Mouse (Mus musculus): ENCODE data around the gene Ddx10. TPM values are rescaled to one million over a fixed set of nuclear protein-coding genes. Genes with fewer than 3 reads are reported as not detected.

The Ddx10 gene
- polyA plus RNA-seq (2012; rRNA removed) = 11.5 and 12.5 TPM in 2 replicates

- peak within 1 kb of the TSS; percentile 56 for H3K4me3 ChIP-seq (ENCODE audit: insufficient read depth, low read length)
- H3K27ac ChIP-seq (ENCODE audit: insufficient read depth, low read length) = no peak within 1 kb of the TSS
- no peaks in the 10 kb centered on the region for H3K4me1 ChIP-seq (ENCODE audit: control insufficient read depth, insufficient read depth, low read length)
- TF ChIP-seq CTCF (IDR thresholded peaks at IDR 0.05; ENCODE audit: extremely low read depth, insufficient read depth, low read length) (no peak), POLR2A (IDR thresholded peaks at IDR 0.05; ENCODE audit: extremely low read depth, insufficient read depth, low read length) (peak; percentile 76)
Measured at GRCm38 (mm10) chr9:53247953-53248397, at the start of gene Ddx10. Ddx10 (minus strand) TSS chr9:53248053.

- Histone ChIP-seq H3K27ac (ENCODE audit: insufficient read depth, low read length) (no peak overlapping the region), H3K4me3 (ENCODE audit: insufficient read depth, low read length) (no peak overlapping the region), H3K4me1 (ENCODE audit: control insufficient read depth, insufficient read depth, low read length) (peaks cover 1% of the 10 kb centered on the region)
- TF ChIP-seq CTCF (IDR thresholded peaks at IDR 0.05; ENCODE audit: extremely low read depth, insufficient read depth, low read length) (no peak), POLR2A (IDR thresholded peaks at IDR 0.05; ENCODE audit: extremely low read depth, insufficient read depth, low read length) (no peak)
Measured at GRCm38 (mm10) chr9:53292833-53293232, 45.0 kb upstream of the Ddx10 start.

GRCm38 (mm10) chr9:53290006-53290405, 42.2 kb upstream of the Ddx10 start:
- Histone ChIP-seq H3K27ac (ENCODE audit: insufficient read depth, low read length) (no peak overlapping the region), H3K4me1 (ENCODE audit: control insufficient read depth, insufficient read depth, low read length) (peaks cover 1% of the 10 kb centered on the region), H3K4me3 (ENCODE audit: insufficient read depth, low read length) (no peak overlapping the region)
- TF ChIP-seq POLR2A (IDR thresholded peaks at IDR 0.05; ENCODE audit: extremely low read depth, insufficient read depth, low read length) (no peak), CTCF (IDR thresholded peaks at IDR 0.05; ENCODE audit: extremely low read depth, insufficient read depth, low read length) (no peak)

GRCm38 (mm10) chr9:53286793-53287192, 38.9 kb upstream of the Ddx10 start:
- Histone ChIP-seq H3K27ac (ENCODE audit: insufficient read depth, low read length) (no peak overlapping the region), H3K4me3 (ENCODE audit: insufficient read depth, low read length) (no peak overlapping the region)
- TF ChIP-seq CTCF (IDR thresholded peaks at IDR 0.05; ENCODE audit: extremely low read depth, insufficient read depth, low read length) = no peak
- no peak for TF ChIP-seq POLR2A (IDR thresholded peaks at IDR 0.05; ENCODE audit: extremely low read depth, insufficient read depth, low read length)

DNA sequence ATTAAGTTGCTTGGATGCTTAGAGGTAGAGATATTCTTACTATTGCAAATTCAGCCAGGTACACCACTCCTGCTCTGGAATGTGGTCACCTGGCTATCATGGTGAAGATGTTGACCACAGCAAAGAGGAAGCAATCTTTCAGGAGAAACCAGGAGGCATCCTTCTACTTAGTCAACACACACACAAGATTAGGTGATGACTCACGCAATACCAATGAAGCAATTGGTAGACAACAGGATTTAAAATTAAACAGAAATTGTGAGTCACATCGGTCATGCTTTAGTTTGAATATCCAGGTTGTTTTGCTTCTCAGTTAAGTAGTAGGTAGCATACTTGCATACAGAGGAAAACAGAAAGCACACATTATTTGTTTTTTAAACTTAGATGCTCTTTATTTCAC, 31.1 kb upstream of the Ddx10 start:
- TF ChIP-seq CTCF (IDR thresholded peaks at IDR 0.05; ENCODE audit: extremely low read depth, insufficient read depth, low read length) (no peak), POLR2A (IDR thresholded peaks at IDR 0.05; ENCODE audit: extremely low read depth, insufficient read depth, low read length) (no peak)
- H3K4me1 ChIP-seq (ENCODE audit: control insufficient read depth, insufficient read depth, low read length) = peaks cover 2% of the 10 kb centered on the region
- H3K4me3 ChIP-seq (ENCODE audit: insufficient read depth, low read length) = no peak overlapping the region
- no peak overlapping the region for H3K27ac ChIP-seq (ENCODE audit: insufficient read depth, low read length)

More at GRCm38 (mm10) chr9:53286793-53287192, 38.9 kb upstream of the Ddx10 start:
- H3K4me1 ChIP-seq (ENCODE audit: control insufficient read depth, insufficient read depth, low read length) = peaks cover 2% of the 10 kb centered on the region

DNA sequence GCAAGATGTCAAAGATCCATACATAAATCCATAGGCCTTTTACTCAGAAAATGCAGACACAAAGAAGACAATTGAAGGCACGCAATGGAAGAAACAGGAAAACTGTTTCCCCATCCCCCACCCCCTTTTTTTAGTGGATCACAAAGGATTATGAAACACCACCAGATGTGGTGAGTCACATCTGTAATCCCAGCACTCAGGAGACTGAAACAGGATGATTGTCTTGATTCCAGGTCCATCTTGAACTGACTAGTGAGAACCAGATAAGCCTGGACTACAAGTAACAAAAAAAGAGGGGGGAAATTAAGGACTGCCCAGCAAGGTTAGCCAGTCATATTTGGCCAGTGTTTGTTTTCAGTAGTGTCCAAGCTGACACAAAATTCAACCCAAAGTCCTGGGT, 28.5 kb upstream of the Ddx10 start:
- no peak overlapping the region for H3K27ac ChIP-seq (ENCODE audit: insufficient read depth, low read length)
- TF ChIP-seq POLR2A (IDR thresholded peaks at IDR 0.05; ENCODE audit: extremely low read depth, insufficient read depth, low read length) (no peak), CTCF (IDR thresholded peaks at IDR 0.05; ENCODE audit: extremely low read depth, insufficient read depth, low read length) (no peak)
- no peaks in the 10 kb centered on the region for H3K4me1 ChIP-seq (ENCODE audit: control insufficient read depth, insufficient read depth, low read length)
- H3K4me3 ChIP-seq (ENCODE audit: insufficient read depth, low read length) = no peak overlapping the region

- Histone ChIP-seq H3K4me1 (ENCODE audit: control insufficient read depth, insufficient read depth, low read length) (no peaks in the 10 kb centered on the region), H3K4me3 (ENCODE audit: insufficient read depth, low read length) (no peak overlapping the region), H3K27ac (ENCODE audit: insufficient read depth, low read length) (no peak overlapping the region)
- TF ChIP-seq CTCF (IDR thresholded peaks at IDR 0.05; ENCODE audit: extremely low read depth, insufficient read depth, low read length) = no peak
- TF ChIP-seq POLR2A (IDR thresholded peaks at IDR 0.05; ENCODE audit: extremely low read depth, insufficient read depth, low read length) = no peak
Measured at GRCm38 (mm10) chr9:53272714-53273113, 24.9 kb upstream of the Ddx10 start.

GRCm38 (mm10) chr9:53272207-53272606, 24.4 kb upstream of the Ddx10 start:
- Histone ChIP-seq H3K27ac (ENCODE audit: insufficient read depth, low read length) (no peak overlapping the region), H3K4me1 (ENCODE audit: control insufficient read depth, insufficient read depth, low read length) (no peaks in the 10 kb centered on the region), H3K4me3 (ENCODE audit: insufficient read depth, low read length) (no peak overlapping the region)
- TF ChIP-seq CTCF (IDR thresholded peaks at IDR 0.05; ENCODE audit: extremely low read depth, insufficient read depth, low read length) (no peak), POLR2A (IDR thresholded peaks at IDR 0.05; ENCODE audit: extremely low read depth, insufficient read depth, low read length) (no peak)

GRCm38 (mm10) chr9:53271281-53272022, 23.6 kb upstream of the Ddx10 start:
- Histone ChIP-seq H3K4me3 (ENCODE audit: insufficient read depth, low read length) (no peak overlapping the region), H3K4me1 (ENCODE audit: control insufficient read depth, insufficient read depth, low read length) (no peaks in the 10 kb centered on the region), H3K27ac (ENCODE audit: insufficient read depth, low read length) (no peak overlapping the region)
- TF ChIP-seq POLR2A (IDR thresholded peaks at IDR 0.05; ENCODE audit: extremely low read depth, insufficient read depth, low read length) (no peak), CTCF (IDR thresholded peaks at IDR 0.05; ENCODE audit: extremely low read depth, insufficient read depth, low read length) (no peak)

- Histone ChIP-seq H3K27ac (ENCODE audit: insufficient read depth, low read length) (no peak overlapping the region), H3K4me1 (ENCODE audit: control insufficient read depth, insufficient read depth, low read length) (no peaks in the 10 kb centered on the region), H3K4me3 (ENCODE audit: insufficient read depth, low read length) (no peak overlapping the region)
- TF ChIP-seq POLR2A (IDR thresholded peaks at IDR 0.05; ENCODE audit: extremely low read depth, insufficient read depth, low read length) (no peak), CTCF (IDR thresholded peaks at IDR 0.05; ENCODE audit: extremely low read depth, insufficient read depth, low read length) (no peak)
Measured at GRCm38 (mm10) chr9:53269466-53269755, 21.6 kb upstream of the Ddx10 start.
